Comparison of ENCODE assay signal across 9 mouse cellular contexts in the genomic region with DNA sequence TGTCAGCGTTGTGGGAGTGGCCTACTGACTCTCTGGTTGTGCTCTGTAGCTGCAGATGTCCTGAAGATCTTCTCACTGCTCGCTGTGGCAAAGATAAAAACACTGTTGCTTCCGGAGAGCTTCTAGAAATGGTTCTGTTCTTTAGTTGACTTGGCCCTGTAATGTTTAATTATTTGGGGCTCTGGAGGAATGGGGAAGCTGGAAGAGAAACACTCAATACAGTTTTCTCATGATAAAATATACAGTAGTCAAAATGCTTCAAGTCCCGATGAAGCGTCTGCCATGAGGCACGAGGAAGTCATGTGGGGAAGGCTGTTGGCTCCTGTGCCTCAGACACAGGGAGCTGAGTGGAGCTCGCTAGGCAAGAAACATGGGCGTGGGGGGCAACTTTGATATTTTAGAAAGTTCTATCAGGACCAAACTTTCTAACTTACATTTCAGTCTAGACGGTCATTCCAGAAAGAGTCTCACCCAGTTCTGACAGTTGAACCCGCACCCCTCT. TPM values are rescaled to one million over a fixed set of nuclear protein-coding genes. Genes with fewer than 3 reads are reported as not detected.
DNase-seq lines count a peak whose midpoint lies in the region; ATAC-seq and TF ChIP-seq lines count a peak whose summit lies in the region.
"Had no signal": no experiment of that assay in that cellular context is flagged by ENCODE, and none has a peak within 500 bp of the region (broad histone marks: within the 10 kb centered on the region; RNA-seq: fewer than 3 reads in every experiment).

No protein-coding gene starts in this region.

- no peak overlapping the region for H3K4me2 ChIP-seq in limb, embryonic 14.5 days (replicated peaks; ENCODE audit: low read depth, low read length, severe bottlenecking)
- H3K4me2 ChIP-seq: limb, embryonic 13.5 days had no signal

- intact Hi-C loops in left cerebral cortex, adult 2 months (cut with DNase I): no loop called here

- DNase-seq in spleen, adult 2 months (ENCODE audit: low read depth in 1 of 2, low spot score in 2 of 2): peak in 1 of 2 experiments; percentile 17
- no peak for DNase-seq in spleen, adult 12 weeks (ENCODE audit: low spot score)
- DNase-seq in limb, embryonic 14.5 days (ENCODE audit: low spot score): peak; percentile 31
- peak; percentile 84 for DNase-seq in thymus, postnatal 0 days (ENCODE audit: low spot score)
- DNase-seq in cerebellum, adult 8-10 months: no peak
- no peak for DNase-seq in adrenal gland, adult 18-20 months (ENCODE audit: low spot score in 2 of 2)
- no peak for DNase-seq in left cerebral cortex, adult 2 months (ENCODE audit: extremely low spot score in 1 of 2, low spot score in 2 of 2)

- no peak overlapping the region for H3K4me3 ChIP-seq in spleen, adult 2 months (ENCODE audit: extremely low read depth, insufficient read depth, insufficient read length)
- no peak overlapping the region for H3K4me3 ChIP-seq in limb, embryonic 14.5 days (replicated peaks; ENCODE audit: low read length)
- no peak overlapping the region for H3K4me3 ChIP-seq in left cerebral cortex, adult 2 months
- H3K4me3 ChIP-seq: limb, embryonic 13.5 days had no signal

- ATAC-seq in erythroblast, adult 5-6 weeks (replicated peaks; ENCODE audit: low FRiP score, poor library complexity, severe bottlenecking): peak; percentile 66
- ATAC-seq in limb, embryonic 14.5 days (ENCODE audit: low FRiP score, low read depth): no peak

- no peaks in the 10 kb centered on the region for H3K9me3 ChIP-seq in limb, embryonic 14.5 days (ENCODE audit: control insufficient read depth, low read length)
- H3K9me3 ChIP-seq: limb, embryonic 13.5 days had no signal

- 27% methylated on average over 10 of the region's 10 CpGs for WGBS in spleen, adult 2 months
- WGBS in limb, embryonic 14.5 days: 76% methylated on average over 10 of the region's 10 CpGs

- H3K27me3 ChIP-seq in spleen, adult 2 months (ENCODE audit: control insufficient read depth, insufficient read depth, low read length): no peaks in the 10 kb centered on the region
- H3K27me3 ChIP-seq in limb, embryonic 14.5 days (ENCODE audit: control insufficient read depth, insufficient read depth, low read length): no peaks in the 10 kb centered on the region
- H3K27me3 ChIP-seq: limb, embryonic 13.5 days had no signal

- H3K36me3 ChIP-seq in spleen, adult 2 months (ENCODE audit: control insufficient read depth, insufficient read depth, low read length): no peaks in the 10 kb centered on the region
- H3K36me3 ChIP-seq in limb, embryonic 14.5 days (ENCODE audit: control insufficient read depth, insufficient read depth, low read length): no peaks in the 10 kb centered on the region; the same call in 1 of the 2 replicates
- H3K36me3 ChIP-seq: limb, embryonic 13.5 days had no signal

- no peak overlapping the region for H3K9ac ChIP-seq in limb, embryonic 14.5 days (ENCODE audit: low read depth, low read length, severe bottlenecking)
- H3K9ac ChIP-seq: limb, embryonic 13.5 days had no signal

- TF ChIP-seq POLR2A in spleen, adult 2 months (IDR thresholded peaks at IDR 0.05; ENCODE audit: low read depth, low read length): no peak
- no peak for TF ChIP-seq POLR2A in limb, embryonic 14.5 days (IDR thresholded peaks at IDR 0.05; ENCODE audit: borderline replicate concordance, extremely low read depth, insufficient read depth, insufficient read length)

- H3K4me1 ChIP-seq in spleen, adult 2 months (ENCODE audit: control insufficient read depth, insufficient read depth, insufficient read length): peaks cover 2% of the 10 kb centered on the region; the same call in 1 of the 2 replicates
- no peaks in the 10 kb centered on the region for H3K4me1 ChIP-seq in limb, embryonic 14.5 days (ENCODE audit: control insufficient read depth, insufficient read depth, low read length)

- TF ChIP-seq CTCF in spleen, adult 2 months (IDR thresholded peaks at IDR 0.05; ENCODE audit: extremely low read depth, insufficient read depth, insufficient read length, insufficient replicate concordance): no peak
- TF ChIP-seq CTCF in left cerebral cortex, adult 2 months (IDR thresholded peaks at IDR 0.05): no peak

- H3K27ac ChIP-seq in spleen, adult 2 months (ENCODE audit: insufficient read depth, low read length): peak overlapping the region; percentile 4; the same call in 1 of the 2 replicates
- 0 out of 2 replicates have a peak overlapping the region, but pooled peaks have one; percentile 0 for H3K27ac ChIP-seq in limb, embryonic 14.5 days (replicated peaks; ENCODE audit: low read depth, low read length)
- no peak overlapping the region for H3K27ac ChIP-seq in left cerebral cortex, adult 2 months
- H3K27ac ChIP-seq: limb, embryonic 13.5 days had no signal

RNA-seq across cellular contexts. Expression of a gene that starts 49.8 kb away (rescaled TPM):
- polyA plus RNA-seq in spleen, adult 2 months (2012; rRNA removed): 0.09 and 0.40 TPM in 2 replicates
- 1.0 TPM in 1 of 2 replicates, not detected in the other for total RNA-seq in erythroblast, adult 5-6 weeks (2015; ENCODE audit: low replicate concordance)
- total RNA-seq in erythroblast, adult 5-6 weeks (2017; ENCODE audit: low replicate concordance): not detected in 2 replicates
- 1.5 and 2.7 TPM in 2 replicates for polyA plus RNA-seq in limb, embryonic 14.5 days (2012; rRNA removed)
- 1.6 and 2.4 TPM in 2 replicates for polyA plus RNA-seq in limb, embryonic 14.5 days (2014; fragmentation: Nextera tagmentation; extraction: Ambion mirVana)
- polyA plus RNA-seq in thymus, postnatal 0 days (2015; fragmentation: Nextera tagmentation; extraction: Ambion mirVana): 5.6 and 6.4 TPM in 2 replicates
- not detected for total RNA-seq in adrenal gland, adult 18-20 months (2021)
- total RNA-seq in left cerebral cortex, adult 2 months (2021): 1 to 10 TPM; 8.0 to 9.1 TPM

RNA-seq across cellular contexts. Expression of a gene that starts 50.3 kb away (rescaled TPM):
- 2.2 and 2.4 TPM in 2 replicates for polyA plus RNA-seq in spleen, adult 2 months (2012; rRNA removed)
- total RNA-seq in erythroblast, adult 5-6 weeks (2015; ENCODE audit: low replicate concordance): 24.4 and 32.8 TPM in 2 replicates
- 22.2 and 27.3 TPM in 2 replicates for total RNA-seq in erythroblast, adult 5-6 weeks (2017; ENCODE audit: low replicate concordance)
- 17.4 and 29.6 TPM in 2 replicates for polyA plus RNA-seq in limb, embryonic 14.5 days (2012; rRNA removed)
- polyA plus RNA-seq in limb, embryonic 14.5 days (2014; fragmentation: Nextera tagmentation; extraction: Ambion mirVana): 58.8 and 64.3 TPM in 2 replicates
- 128 and 130 TPM in 2 replicates for polyA plus RNA-seq in thymus, postnatal 0 days (2015; fragmentation: Nextera tagmentation; extraction: Ambion mirVana)
- 10 to 100 TPM in 1 of 2 experiments, 1 to 10 TPM in 1; 9.3 to 15.4 TPM for total RNA-seq in adrenal gland, adult 18-20 months (2021)
- 10 to 100 TPM; 10.3 to 15.0 TPM for total RNA-seq in left cerebral cortex, adult 2 months (2021)

Comparison
In these comparisons a context has a peak if more than half of its experiments do, and no peak if none do; other contexts are left out.
1. DNase-seq: peak in limb, embryonic 14.5 days (single experiment) and thymus, postnatal 0 days (single experiment); none in spleen, adult 12 weeks (single experiment), cerebellum, adult 8-10 months (single experiment), adrenal gland, adult 18-20 months (0 of 2) and left cerebral cortex, adult 2 months (0 of 2).
2. RNA of a gene that starts 49.8 kb away (total RNA-seq): 8.0 to 9.1 TPM in left cerebral cortex, adult 2 months; 1.0 TPM in erythroblast, adult 5-6 weeks and not detected in adrenal gland, adult 18-20 months; every median in the first group is over 4 times any median in the second.